ENCODE assay signal across 7 mouse cellular contexts in the genomic region with DNA sequence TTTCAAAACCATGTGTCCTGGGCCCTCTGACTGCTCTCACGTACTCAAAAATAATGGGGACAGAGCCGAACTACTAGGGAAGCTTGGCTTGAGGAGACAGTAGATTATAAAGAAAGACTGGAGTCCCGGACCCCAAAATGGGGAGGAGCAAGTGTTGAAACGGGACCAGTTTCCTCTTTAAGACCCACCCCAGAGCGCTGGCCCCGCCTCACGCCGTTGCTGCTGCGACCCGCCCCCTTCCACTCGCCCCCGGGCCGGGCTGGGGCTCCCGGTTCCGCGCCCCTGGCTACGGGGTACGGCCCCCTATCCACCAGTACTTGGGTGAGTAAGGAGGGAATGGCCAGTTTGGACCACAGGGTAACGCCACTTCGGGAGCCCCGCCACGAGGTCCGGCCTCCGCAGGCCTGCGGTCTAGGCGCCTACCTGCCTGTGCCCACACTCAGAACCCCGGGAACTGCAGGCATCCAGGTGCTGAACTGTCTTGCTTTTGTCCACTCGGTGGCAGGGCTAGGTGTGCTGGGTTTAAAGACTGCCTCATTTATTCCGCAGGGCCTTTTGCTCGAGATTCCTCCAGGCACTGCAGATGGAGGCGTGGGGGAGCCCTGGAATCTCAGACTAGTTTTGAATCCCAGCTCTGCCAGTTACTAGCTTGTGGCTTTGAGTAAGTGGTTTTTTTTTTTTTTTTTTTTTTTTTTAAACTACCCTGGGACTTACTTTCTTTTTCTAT. TPM values are rescaled to one million over a fixed set of nuclear protein-coding genes. Genes with fewer than 3 reads are reported as not detected.
DNase-seq lines count a peak whose midpoint lies in the region; ATAC-seq and TF ChIP-seq lines count a peak whose summit lies in the region.

No protein-coding gene starts in this region.

- peak overlapping the region; percentile 92 for H3K4me2 ChIP-seq in hindbrain, postnatal 0 days (ENCODE audit: low read depth, low read length)

- H3K9me3 ChIP-seq in hindbrain, postnatal 0 days (ENCODE audit: low read length) = no peaks in the 10 kb centered on the region
- no peaks in the 10 kb centered on the region for H3K9me3 ChIP-seq in limb, embryonic 10.5 days (replicated peaks)
- no peaks in the 10 kb centered on the region for H3K9me3 ChIP-seq in midbrain, embryonic 10.5 days (replicated peaks)

- H3K27ac ChIP-seq in cortical plate, adult 2 months (ENCODE audit: insufficient read depth, low read length) = no peak overlapping the region
- H3K27ac ChIP-seq in hindbrain, postnatal 0 days = peak overlapping the region; percentile 43
- H3K27ac ChIP-seq in limb, embryonic 10.5 days = peak overlapping the region; percentile 87
- peak overlapping the region; percentile 82 for H3K27ac ChIP-seq in midbrain, embryonic 10.5 days (replicated peaks)

- peak; percentile 84 for ATAC-seq in hindbrain, postnatal 0 days

- WGBS in hindbrain, postnatal 0 days = 1% methylated on average over 30 of the region's 31 CpGs
- 2% methylated on average over 31 of the region's 31 CpGs for WGBS in limb, embryonic 10.5 days
- 2% methylated on average over 31 of the region's 31 CpGs for WGBS in midbrain, embryonic 10.5 days

- no peak for TF ChIP-seq CTCF in cortical plate, adult 2 months (IDR thresholded peaks at IDR 0.05; ENCODE audit: extremely low read depth, insufficient read depth, low read length)
- TF ChIP-seq CTCF in hindbrain, postnatal 0 days (IDR thresholded peaks at IDR 0.05; ENCODE audit: low read depth) = no peak

- peak overlapping the region; percentile 64 for H3K9ac ChIP-seq in hindbrain, postnatal 0 days (replicated peaks; ENCODE audit: low read length)

- peak; percentile 22 for DNase-seq in adipocyte (ENCODE audit: low spot score)
- peak; percentile 61 for DNase-seq in gastrocnemius, postnatal 10 days
- DNase-seq in hindbrain, postnatal 0 days (ENCODE audit: low spot score) = peak; percentile 72
- DNase-seq in limb, embryonic 10.5 days (ENCODE audit: low spot score) = peak; percentile 80
- peak; percentile 64 for DNase-seq in midbrain, embryonic 10.5 days (ENCODE audit: low spot score)
- DNase-seq in spleen, adult 12 weeks (ENCODE audit: low spot score) = peak; percentile 41

- no peak for TF ChIP-seq POLR2A in cortical plate, adult 2 months (IDR thresholded peaks at IDR 0.05; ENCODE audit: extremely low read depth, insufficient read depth, low read length)

- H3K4me1 ChIP-seq in cortical plate, adult 2 months (ENCODE audit: control insufficient read depth, insufficient read depth, low read length) = peaks cover 2% of the 10 kb centered on the region
- no peaks in the 10 kb centered on the region; the same call in 1 of the 2 replicates for H3K4me1 ChIP-seq in hindbrain, postnatal 0 days (ENCODE audit: insufficient read depth, low read length)
- peaks cover 13% of the 10 kb centered on the region; the same call in 1 of the 2 replicates for H3K4me1 ChIP-seq in limb, embryonic 10.5 days
- H3K4me1 ChIP-seq in midbrain, embryonic 10.5 days = peaks cover 13% of the 10 kb centered on the region

- no peaks in the 10 kb centered on the region for H3K27me3 ChIP-seq in hindbrain, postnatal 0 days (ENCODE audit: insufficient read depth, low read length)
- no peaks in the 10 kb centered on the region for H3K27me3 ChIP-seq in limb, embryonic 10.5 days (ENCODE audit: low read depth, poor library complexity, severe bottlenecking)
- no peaks in the 10 kb centered on the region for H3K27me3 ChIP-seq in midbrain, embryonic 10.5 days (ENCODE audit: low read depth, poor library complexity, severe bottlenecking)

- H3K36me3 ChIP-seq in hindbrain, postnatal 0 days (ENCODE audit: insufficient read depth, low read length) = no peaks in the 10 kb centered on the region; the same call in 1 of the 2 replicates
- H3K36me3 ChIP-seq in limb, embryonic 10.5 days = peaks cover 25% of the 10 kb centered on the region
- H3K36me3 ChIP-seq in midbrain, embryonic 10.5 days = peaks cover 10% of the 10 kb centered on the region

- H3K4me3 ChIP-seq in cortical plate, adult 2 months (ENCODE audit: insufficient read depth, low read length) = peak overlapping the region; percentile 48
- peak overlapping the region; percentile 73 for H3K4me3 ChIP-seq in hindbrain, postnatal 0 days (ENCODE audit: low read length)
- peak overlapping the region; percentile 79 for H3K4me3 ChIP-seq in limb, embryonic 10.5 days
- H3K4me3 ChIP-seq in midbrain, embryonic 10.5 days = peak overlapping the region; percentile 75

RNA-seq across cellular contexts. Expression of a gene that starts 13.0 kb away (rescaled TPM):
- polyA plus RNA-seq in cortical plate, adult 2 months (2012; rRNA removed) = 29.1 and 29.9 TPM in 2 replicates
- 10 to 100 TPM; 35.9 to 40.7 TPM for total RNA-seq in gastrocnemius, postnatal 10 days (2021)
- 50.0 and 73.0 TPM in 2 replicates for total RNA-seq in hindbrain, postnatal 0 days (2014; rRNA removed)
- polyA plus RNA-seq in hindbrain, postnatal 0 days (2015; fragmentation: Nextera tagmentation; extraction: Ambion mirVana) = 59.3 and 61.7 TPM in 2 replicates
- 59.6 and 68.5 TPM in 2 replicates for polyA plus RNA-seq in limb, embryonic 10.5 days (2016; fragmentation: Nextera tagmentation; extraction: Ambion mirVana)
- polyA plus RNA-seq in midbrain, embryonic 10.5 days (2016; fragmentation: Nextera tagmentation; extraction: Ambion mirVana) = 48.7 and 49.2 TPM in 2 replicates

RNA-seq across cellular contexts. Expression of a gene that starts 13.0 kb away (rescaled TPM):
- 16.2 and 17.1 TPM in 2 replicates for polyA plus RNA-seq in cortical plate, adult 2 months (2012; rRNA removed)
- 10 to 100 TPM; 25.1 to 31.5 TPM for total RNA-seq in gastrocnemius, postnatal 10 days (2021)
- 33.9 and 37.1 TPM in 2 replicates for total RNA-seq in hindbrain, postnatal 0 days (2014; rRNA removed)
- 11.0 and 11.2 TPM in 2 replicates for polyA plus RNA-seq in hindbrain, postnatal 0 days (2015; fragmentation: Nextera tagmentation; extraction: Ambion mirVana)
- polyA plus RNA-seq in limb, embryonic 10.5 days (2016; fragmentation: Nextera tagmentation; extraction: Ambion mirVana) = 45.5 and 49.7 TPM in 2 replicates
- 43.9 and 44.4 TPM in 2 replicates for polyA plus RNA-seq in midbrain, embryonic 10.5 days (2016; fragmentation: Nextera tagmentation; extraction: Ambion mirVana)

RNA-seq across cellular contexts. Expression of a gene that starts 32.9 kb away (rescaled TPM):
- 50.9 and 55.1 TPM in 2 replicates for polyA plus RNA-seq in cortical plate, adult 2 months (2012; rRNA removed)
- 10 to 100 TPM; 23.9 to 30.1 TPM for total RNA-seq in gastrocnemius, postnatal 10 days (2021)
- 12.8 and 17.0 TPM in 2 replicates for total RNA-seq in hindbrain, postnatal 0 days (2014; rRNA removed)
- polyA plus RNA-seq in hindbrain, postnatal 0 days (2015; fragmentation: Nextera tagmentation; extraction: Ambion mirVana) = 22.1 and 22.6 TPM in 2 replicates
- 52.5 and 55.4 TPM in 2 replicates for polyA plus RNA-seq in limb, embryonic 10.5 days (2016; fragmentation: Nextera tagmentation; extraction: Ambion mirVana)
- polyA plus RNA-seq in midbrain, embryonic 10.5 days (2016; fragmentation: Nextera tagmentation; extraction: Ambion mirVana) = 34.8 and 34.9 TPM in 2 replicates

RNA-seq across cellular contexts. Expression of a gene that starts 44.6 kb away (rescaled TPM):
- polyA plus RNA-seq in cortical plate, adult 2 months (2012; rRNA removed) = 75.4 and 75.7 TPM in 2 replicates
- total RNA-seq in gastrocnemius, postnatal 10 days (2021) = 100 to 1,000 TPM; 219 to 233 TPM
- 32.9 and 34.6 TPM in 2 replicates for total RNA-seq in hindbrain, postnatal 0 days (2014; rRNA removed)
- 17.5 and 17.9 TPM in 2 replicates for polyA plus RNA-seq in hindbrain, postnatal 0 days (2015; fragmentation: Nextera tagmentation; extraction: Ambion mirVana)
- 10.7 and 14.5 TPM in 2 replicates for polyA plus RNA-seq in limb, embryonic 10.5 days (2016; fragmentation: Nextera tagmentation; extraction: Ambion mirVana)
- 11.7 and 12.4 TPM in 2 replicates for polyA plus RNA-seq in midbrain, embryonic 10.5 days (2016; fragmentation: Nextera tagmentation; extraction: Ambion mirVana)

Comparison
In these comparisons a context has a peak if more than half of its experiments do, and no peak if none do; other contexts are left out.
1. DNase-seq: peak in every context shown above with its lines; median percentile 80 in limb, embryonic 10.5 days; 72 in hindbrain, postnatal 0 days; 64 in midbrain, embryonic 10.5 days; 61 in gastrocnemius, postnatal 10 days; 41 in spleen, adult 12 weeks; 22 in adipocyte.